Mouse (Mus musculus) hindbrain, embryonic 15.5 days (tissue): ENCODE measurements around the gene BC034090. TPM values are rescaled to one million over a fixed set of nuclear protein-coding genes. Genes with fewer than 3 reads are reported as not detected.

Source experiments
- ATAC-seq: fragments of 200-750 bp; cut with Nextera tagmentation; 2 replicates; pipeline ENCODE4 v1.8.0; 2017; ENCODE audit warnings: low read depth, moderate number of reproducible peaks, moderate TSS enrichment; ENCODE audit not compliant: low FRiP score
- H3K27ac ChIP-seq: fragments of 300-500 bp; sonication (generic); replicated peaks from 2 replicates; pipeline ENCODE4 v1.5.1; 2015; ENCODE audit warnings: mild to moderate bottlenecking, inconsistent platforms
- H3K27me3 ChIP-seq: fragments of 300-500 bp; sonication (generic); 2 replicates; pipeline ENCODE4 v1.6.1; 2015; ENCODE audit warnings: control low read depth, inconsistent platforms
- H3K36me3 ChIP-seq: fragments of 300-500 bp; sonication (generic); 2 replicates; pipeline ENCODE4 v1.6.1; 2015; ENCODE audit warnings: control low read depth, inconsistent platforms
- H3K4me1 ChIP-seq: fragments of 300-500 bp; sonication (generic); replicated peaks from 2 replicates; pipeline ENCODE4 v1.6.1; 2015; ENCODE audit warnings: control low read depth, inconsistent platforms
- H3K4me2 ChIP-seq: fragments of 300-500 bp; sonication (generic); 2 replicates; pipeline ENCODE4 v1.6.1; 2015; ENCODE audit warnings: moderate library complexity, mild to moderate bottlenecking, inconsistent platforms
- H3K4me3 ChIP-seq: fragments of 300-500 bp; sonication (generic); 2 replicates; pipeline ENCODE4 v1.5.1; 2015; ENCODE audit warnings: mild to moderate bottlenecking, inconsistent platforms
- H3K9ac ChIP-seq: fragments of 300-500 bp; sonication (generic); 2 replicates; pipeline ENCODE4 v1.6.1; 2015; ENCODE audit warnings: inconsistent platforms
- H3K9me3 ChIP-seq: fragments of 300-500 bp; sonication (generic); 2 replicates; pipeline ENCODE4 v1.6.1; 2016; ENCODE audit warnings: control low read depth, inconsistent platforms
- WGBS: fragments of 180-500 bp; shearing (Covaris S2); methylation state at CpG from one replicate; pipeline ENCODE4 v1.1.7; 2015; 5-methylcytosine and 5-hydroxymethylcytosine counted together
- polyA plus RNA-seq: library from polyadenylated mRNA; unstranded; fragments of >200 nt; fragmentation: Nextera tagmentation; extraction: Ambion mirVana; gene quantifications from 2 replicates; pipeline ENCODE4 v1.2.1, GENCODE M21; 2015

BC034090 gene
- polyA plus RNA-seq, 1 experiment from 2014 or later, result 6.4 TPM

GRCm38 (mm10) chr1:155229464-155230411 lies 14.5 kb downstream of the BC034090 start:
- H3K9ac ChIP-seq, result no peak overlapping the region
- ATAC-seq, result peak; percentile 35
- no peaks in the 10 kb centered on the region for H3K9me3 ChIP-seq
- peak overlapping the region; percentile 84 for H3K27ac ChIP-seq
- H3K4me2 ChIP-seq, result no peak overlapping the region
- peaks cover 52% of the 10 kb centered on the region for H3K4me1 ChIP-seq
- H3K4me3 ChIP-seq, result no peak overlapping the region
- 16% methylated on average over 14 of the region's 14 CpGs for WGBS
- no peaks in the 10 kb centered on the region for H3K36me3 ChIP-seq
- H3K27me3 ChIP-seq, result no peaks in the 10 kb centered on the region

DNA sequence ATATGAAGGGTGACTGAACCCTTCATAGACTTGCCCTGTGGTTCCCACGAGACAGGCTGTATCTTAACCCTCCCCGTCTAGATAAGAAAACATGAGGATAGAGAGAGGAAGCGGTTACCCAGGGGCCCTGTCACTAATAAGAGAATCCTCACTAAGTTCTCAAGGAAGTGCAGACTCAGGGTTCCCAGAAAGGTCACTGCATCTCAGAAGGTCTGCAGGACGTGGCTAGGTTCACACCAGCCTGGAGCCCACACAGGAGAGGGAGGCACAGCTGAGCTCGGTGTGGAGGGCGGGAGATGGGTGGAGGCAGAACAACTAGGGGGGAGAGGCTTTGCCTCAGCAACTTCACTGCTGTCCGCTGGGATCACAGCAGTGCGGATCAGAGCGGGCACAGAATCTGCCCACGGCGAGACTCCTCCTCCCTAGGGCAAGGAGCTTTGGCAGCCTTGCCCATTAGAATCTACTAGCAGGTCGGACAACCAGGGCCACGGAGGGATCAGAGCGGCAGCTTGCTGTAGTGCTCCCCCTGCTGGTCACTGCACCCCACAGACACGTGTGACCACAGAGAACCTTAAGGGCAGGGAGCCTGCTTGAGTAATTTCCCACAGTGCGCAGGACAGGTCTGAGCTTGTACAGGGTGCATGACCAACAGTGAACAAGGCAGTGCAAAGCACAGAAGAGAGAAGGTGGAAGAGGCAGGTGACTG lies 20.2 kb downstream of the BC034090 start:
- H3K36me3 ChIP-seq, result no peaks in the 10 kb centered on the region
- H3K4me2 ChIP-seq, result peak overlapping the region; percentile 30
- ATAC-seq, result peak; percentile 70
- H3K4me1 ChIP-seq, result peaks cover 32% of the 10 kb centered on the region
- no peak overlapping the region for H3K9ac ChIP-seq
- H3K4me3 ChIP-seq, result no peak overlapping the region
- no peak overlapping the region for H3K27ac ChIP-seq
- H3K9me3 ChIP-seq, result no peaks in the 10 kb centered on the region
- H3K27me3 ChIP-seq, result no peaks in the 10 kb centered on the region
- WGBS, result 29% methylated on average over 16 of the region's 16 CpGs

DNA sequence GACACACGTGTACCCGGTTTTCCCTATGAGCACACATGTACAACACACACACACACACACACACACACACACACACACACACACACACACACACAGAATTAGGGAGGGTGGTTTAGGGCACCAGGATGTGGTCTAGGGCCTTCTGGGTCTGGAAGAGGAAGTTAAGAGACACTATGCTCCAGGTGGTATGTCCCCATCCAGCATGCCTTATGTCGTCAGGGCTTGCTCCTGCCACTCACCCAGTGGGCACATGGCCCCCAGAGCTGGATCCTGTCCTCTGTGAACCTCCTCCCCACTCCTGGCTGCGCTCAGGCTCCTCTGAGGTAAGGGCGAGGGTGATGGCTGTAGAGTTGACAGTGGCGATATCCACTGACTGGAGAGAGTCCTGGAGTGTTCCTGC lies 21.2 kb downstream of the BC034090 start:
- Histone ChIP-seq H3K9ac (no peak overlapping the region), H3K36me3 (no peaks in the 10 kb centered on the region), H3K27ac (peak overlapping the region; percentile 61; the same call in 1 of the 2 replicates), H3K9me3 (no peaks in the 10 kb centered on the region), H3K4me2 (no peak overlapping the region), H3K27me3 (no peaks in the 10 kb centered on the region), H3K4me3 (no peak overlapping the region), H3K4me1 (peaks cover 28% of the 10 kb centered on the region)
- ATAC-seq, result no peak
- WGBS, result 95% methylated on average over 6 of the region's 6 CpGs

GRCm38 (mm10) chr1:155222101-155222669 lies 22.1 kb downstream of the BC034090 start:
- H3K9me3 ChIP-seq, result no peaks in the 10 kb centered on the region
- 37% methylated on average over 11 of the region's 11 CpGs for WGBS
- no peaks in the 10 kb centered on the region for H3K27me3 ChIP-seq
- H3K27ac ChIP-seq, result peak overlapping the region; percentile 61
- no peak overlapping the region for H3K4me3 ChIP-seq
- no peak overlapping the region for H3K4me2 ChIP-seq
- no peaks in the 10 kb centered on the region for H3K36me3 ChIP-seq
- ATAC-seq, result no peak
- H3K4me1 ChIP-seq, result peaks cover 31% of the 10 kb centered on the region
- no peak overlapping the region for H3K9ac ChIP-seq

- Histone ChIP-seq H3K4me2 (no peak overlapping the region), H3K9ac (no peak overlapping the region), H3K27ac (no peak overlapping the region), H3K4me1 (peaks cover 36% of the 10 kb centered on the region), H3K4me3 (no peak overlapping the region), H3K27me3 (no peaks in the 10 kb centered on the region), H3K36me3 (no peaks in the 10 kb centered on the region), H3K9me3 (no peaks in the 10 kb centered on the region)
- WGBS, result 74% methylated on average over 5 of the region's 5 CpGs
- no peak for ATAC-seq
Measured at GRCm38 (mm10) chr1:155218924-155219323, 25.3 kb downstream of the BC034090 start.

DNA sequence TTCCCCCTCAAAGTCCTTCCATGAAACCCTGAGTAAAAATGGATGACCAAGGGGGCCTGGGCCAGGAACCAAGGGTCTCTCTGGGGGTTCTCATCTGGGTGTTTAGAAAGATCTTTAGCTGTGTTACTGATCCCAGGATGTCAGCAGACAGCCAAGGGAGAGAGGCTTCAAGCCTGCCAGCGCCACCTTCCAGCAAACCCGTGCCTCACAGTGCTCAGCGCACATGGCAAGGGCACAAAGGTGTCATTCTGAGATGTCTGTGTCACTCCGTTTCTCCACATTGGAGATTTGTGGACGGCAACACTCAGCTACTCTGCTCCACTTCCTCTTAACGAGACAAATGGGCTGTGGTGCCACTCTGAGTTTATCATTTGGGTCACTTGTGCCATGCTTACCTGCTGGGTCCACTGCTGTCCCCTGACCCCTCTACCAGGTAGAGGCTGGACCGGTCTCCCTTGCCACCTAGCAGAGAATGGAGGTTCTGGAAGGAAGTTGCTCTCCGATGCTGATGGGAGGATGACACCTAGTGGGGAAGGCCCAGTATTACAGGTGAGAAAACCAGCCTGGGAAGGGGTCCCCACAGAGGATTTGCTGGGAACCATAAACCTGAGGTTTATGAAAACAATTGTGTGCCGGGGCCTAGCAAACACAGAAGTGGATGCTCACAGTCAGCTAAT lies 26.2 kb downstream of the BC034090 start:
- H3K36me3 ChIP-seq, result no peaks in the 10 kb centered on the region
- H3K9ac ChIP-seq, result no peak overlapping the region
- H3K4me2 ChIP-seq, result no peak overlapping the region
- ATAC-seq, result no peak
- H3K9me3 ChIP-seq, result no peaks in the 10 kb centered on the region
- H3K4me1 ChIP-seq, result peaks cover 44% of the 10 kb centered on the region
- WGBS, result 52% methylated on average over 9 of the region's 9 CpGs
- H3K27ac ChIP-seq, result no peak overlapping the region
- no peak overlapping the region for H3K4me3 ChIP-seq
- no peaks in the 10 kb centered on the region for H3K27me3 ChIP-seq

GRCm38 (mm10) chr1:155216844-155217243 lies 27.4 kb downstream of the BC034090 start:
- Histone ChIP-seq H3K4me1 (peaks cover 47% of the 10 kb centered on the region), H3K9ac (no peak overlapping the region), H3K4me2 (no peak overlapping the region), H3K27ac (no peak overlapping the region), H3K36me3 (no peaks in the 10 kb centered on the region), H3K9me3 (no peaks in the 10 kb centered on the region), H3K27me3 (no peaks in the 10 kb centered on the region), H3K4me3 (no peak overlapping the region)
- no peak for ATAC-seq
- WGBS, result 57% methylated on average over 6 of the region's 6 CpGs

GRCm38 (mm10) chr1:155216313-155216712 lies 27.9 kb downstream of the BC034090 start:
- H3K4me1 ChIP-seq, result peaks cover 47% of the 10 kb centered on the region
- 67% methylated on average over 11 of the region's 11 CpGs for WGBS
- H3K27ac ChIP-seq, result no peak overlapping the region
- H3K9me3 ChIP-seq, result no peaks in the 10 kb centered on the region
- H3K36me3 ChIP-seq, result no peaks in the 10 kb centered on the region
- no peak for ATAC-seq
- no peak overlapping the region for H3K4me2 ChIP-seq
- H3K4me3 ChIP-seq, result no peak overlapping the region
- no peaks in the 10 kb centered on the region for H3K27me3 ChIP-seq
- no peak overlapping the region for H3K9ac ChIP-seq

GRCm38 (mm10) chr1:155215066-155215764 lies 29.0 kb downstream of the BC034090 start:
- no peak overlapping the region for H3K4me3 ChIP-seq
- no peaks in the 10 kb centered on the region for H3K27me3 ChIP-seq
- 51% methylated on average over 9 of the region's 9 CpGs for WGBS
- H3K9ac ChIP-seq, result no peak overlapping the region
- ATAC-seq, result no peak
- no peaks in the 10 kb centered on the region for H3K36me3 ChIP-seq
- H3K4me2 ChIP-seq, result no peak overlapping the region
- H3K9me3 ChIP-seq, result no peaks in the 10 kb centered on the region
- H3K27ac ChIP-seq, result 0 out of 2 replicates have a peak overlapping the region, but pooled peaks have one; percentile 30
- H3K4me1 ChIP-seq, result peaks cover 54% of the 10 kb centered on the region

DNA sequence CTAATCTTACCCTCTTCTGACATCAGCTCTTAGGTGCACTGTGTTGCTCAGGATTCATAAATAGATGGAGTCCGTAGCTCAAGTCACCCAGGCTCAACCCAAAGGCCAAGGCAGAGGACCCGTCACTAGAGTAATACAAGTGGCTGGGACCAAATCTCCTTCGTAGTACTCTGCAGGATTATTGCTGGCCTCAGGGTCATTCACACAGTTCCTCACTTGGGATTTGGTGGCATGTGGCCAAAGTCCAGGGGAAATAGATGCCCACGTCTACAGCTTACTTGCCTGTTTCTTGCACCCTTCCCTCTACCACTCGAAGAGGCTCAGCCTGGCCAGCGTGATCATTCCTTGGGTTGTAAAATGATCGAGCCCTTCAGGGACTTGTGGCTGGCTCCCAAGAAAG lies 30.3 kb downstream of the BC034090 start:
- no peak for ATAC-seq
- Histone ChIP-seq H3K27ac (0 out of 2 replicates have a peak overlapping the region, but pooled peaks have one; percentile 73), H3K9me3 (no peaks in the 10 kb centered on the region), H3K9ac (no peak overlapping the region), H3K4me3 (no peak overlapping the region), H3K4me2 (no peak overlapping the region), H3K36me3 (no peaks in the 10 kb centered on the region), H3K27me3 (no peaks in the 10 kb centered on the region), H3K4me1 (peaks cover 60% of the 10 kb centered on the region)
- 75% methylated on average over 7 of the region's 7 CpGs for WGBS
